Mouse (Mus musculus): ENCODE data around the gene Rdx. TPM values are rescaled to one million over a fixed set of nuclear protein-coding genes. Genes with fewer than 3 reads are reported as not detected.

Gene Rdx
- total RNA-seq (2022), result 10 to 100 TPM; 55.3 to 58.1 (median 57.4) TPM

GRCm38 (mm10) chr9:52047129-52047820 is at the start of gene Rdx:
Gene Rdx (plus strand): TSS chr9:52047173.
- no peak for DNase-seq (ENCODE audit: low spot score in 2 of 2)

- DNase-seq (ENCODE audit: low spot score in 2 of 2), result no peak
These were observed 43.5 kb upstream of the Rdx start for GRCm38 (mm10) chr9:52003501-52003900.

- no peak for DNase-seq (ENCODE audit: low spot score in 2 of 2)
These were observed 39.6 kb upstream of the Rdx start for GRCm38 (mm10) chr9:52007341-52007740.

- no peak for DNase-seq (ENCODE audit: low spot score in 2 of 2)
These were observed 38.5 kb upstream of the Rdx start for GRCm38 (mm10) chr9:52008511-52008910.

- no peak for DNase-seq (ENCODE audit: low spot score in 2 of 2)
These were observed 34.7 kb upstream of the Rdx start for GRCm38 (mm10) chr9:52012311-52012710.

- DNase-seq (ENCODE audit: low spot score in 2 of 2), result no peak
These were observed 34.1 kb upstream of the Rdx start for GRCm38 (mm10) chr9:52012781-52013436.

GRCm38 (mm10) chr9:52013900-52014455 is 33.0 kb upstream of the Rdx start:
- DNase-seq (ENCODE audit: low spot score in 2 of 2), result no peak

- no peak for DNase-seq (ENCODE audit: low spot score in 2 of 2)
These were observed 29.9 kb upstream of the Rdx start for GRCm38 (mm10) chr9:52017091-52017490.

GRCm38 (mm10) chr9:52017824-52018223 is 29.1 kb upstream of the Rdx start:
- no peak for DNase-seq (ENCODE audit: low spot score in 2 of 2)

GRCm38 (mm10) chr9:52018505-52018904 is 28.5 kb upstream of the Rdx start:
- no peak for DNase-seq (ENCODE audit: low spot score in 2 of 2)

GRCm38 (mm10) chr9:52027257-52028020 is 19.5 kb upstream of the Rdx start:
- DNase-seq (ENCODE audit: low spot score in 2 of 2), result no peak

GRCm38 (mm10) chr9:52028521-52029405 is 18.2 kb upstream of the Rdx start:
- DNase-seq (ENCODE audit: low spot score in 2 of 2), result no peak

- no peak for DNase-seq (ENCODE audit: low spot score in 2 of 2)
These were observed 15.5 kb upstream of the Rdx start for GRCm38 (mm10) chr9:52031501-52031900.

- DNase-seq (ENCODE audit: low spot score in 2 of 2), result no peak
These were observed 9.5 kb upstream of the Rdx start for GRCm38 (mm10) chr9:52037493-52037892.

GRCm38 (mm10) chr9:52041657-52042056 is 5.3 kb upstream of the Rdx start:
- DNase-seq (ENCODE audit: low spot score in 2 of 2), result no peak

GRCm38 (mm10) chr9:52046686-52047085 is 287 bp upstream of the Rdx start:
- no peak for DNase-seq (ENCODE audit: low spot score in 2 of 2)

- peak; percentile 34 to 71 for DNase-seq (ENCODE audit: low spot score in 2 of 2)
These were observed 1.1 kb downstream of the Rdx start for GRCm38 (mm10) chr9:52047821-52048649.

- DNase-seq (ENCODE audit: low spot score in 2 of 2), result peak in 1 of 2 experiments; percentile 21
These were observed 1.7 kb downstream of the Rdx start for GRCm38 (mm10) chr9:52048650-52049081.

- no peak for DNase-seq (ENCODE audit: low spot score in 2 of 2)
These were observed 2.6 kb downstream of the Rdx start for GRCm38 (mm10) chr9:52049605-52050004.

GRCm38 (mm10) chr9:52050361-52050760 is 3.4 kb downstream of the Rdx start:
- DNase-seq (ENCODE audit: low spot score in 2 of 2), result no peak

All from layer of hippocampus, adult 8-10 months (tissue).